Mouse (Mus musculus): ENCODE measurements around the gene Kcnh3.

GRCm38 (mm10) chr15:99254477-99255005, 29.9 kb downstream of the Kcnh3 start:
- TF ChIP-seq CTCF (IDR thresholded peaks at IDR 0.05; ENCODE audit: low read depth) (no peak), EP300 (IDR thresholded peaks at IDR 0.05; ENCODE audit: low read depth) (no peak)

Measured in liver, postnatal 0 days (tissue).